Comparison of ENCODE assay signal across 8 mouse cellular contexts in the genomic region with DNA sequence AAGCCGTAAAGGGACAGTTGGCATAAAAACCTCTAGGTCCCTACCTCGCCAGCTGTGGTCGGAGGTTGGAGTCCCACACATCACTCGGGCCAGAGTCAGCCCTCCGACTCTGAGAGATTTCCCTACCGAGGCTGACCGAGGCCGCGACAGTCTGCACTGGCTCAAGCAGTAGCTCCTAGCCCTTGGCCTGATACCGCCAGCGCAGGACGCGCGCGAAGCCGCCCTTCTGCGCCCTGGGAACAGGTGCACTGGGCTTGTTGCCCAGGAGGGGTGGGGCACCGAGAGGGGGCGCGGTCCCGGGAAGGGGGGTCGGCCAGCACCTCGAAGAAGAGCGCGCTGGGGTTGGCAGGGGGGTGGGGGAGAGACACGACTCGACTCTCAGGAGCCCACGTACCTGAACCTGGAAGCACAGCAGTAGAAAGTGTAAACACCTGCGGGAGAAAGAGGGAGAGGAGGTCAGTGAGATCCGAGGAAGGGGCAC. TPM values are rescaled to one million over a fixed set of nuclear protein-coding genes. Genes with fewer than 3 reads are reported as not detected.
DNase-seq lines count a peak whose midpoint lies in the region; ATAC-seq and TF ChIP-seq lines count a peak whose summit lies in the region.
"Had no signal": no experiment of that assay in that cellular context is flagged by ENCODE, and none has a peak within 500 bp of the region (broad histone marks: within the 10 kb centered on the region; RNA-seq: fewer than 3 reads in every experiment).

No protein-coding gene starts in this region.

- no peak for TF ChIP-seq RAD21 in MEL (IDR thresholded peaks at IDR 0.05; ENCODE audit: low read depth, low read length)

- H3K27me3 ChIP-seq in MEL (ENCODE audit: control insufficient read depth in 1 of 2, insufficient read depth in 2 of 2, low read length in 2 of 2) (no peaks in the 10 kb centered on the region), myocyte (ENCODE audit: control insufficient read depth, insufficient read depth, insufficient read length) (no peaks in the 10 kb centered on the region)
- peaks cover 11% of the 10 kb centered on the region; the same call in 1 of the 2 replicates for H3K27me3 ChIP-seq in forebrain, embryonic 15.5 days
- no peaks in the 10 kb centered on the region; the same call in 1 of the 2 replicates for H3K27me3 ChIP-seq in hindbrain, embryonic 16.5 days (replicated peaks; ENCODE audit: control insufficient read depth, insufficient read depth, low read length)
- H3K27me3 ChIP-seq in limb, embryonic 15.5 days = peaks cover 18% of the 10 kb centered on the region

- peak overlapping the region; percentile 76 for H3K4me2 ChIP-seq in forebrain, embryonic 15.5 days (replicated peaks)
- H3K4me2 ChIP-seq in hindbrain, embryonic 16.5 days (ENCODE audit: low read length) = peak overlapping the region; percentile 89
- H3K4me2 ChIP-seq in limb, embryonic 15.5 days = peak overlapping the region; percentile 95
- H3K4me2 ChIP-seq in myocyte (ENCODE audit: low read depth) = peak overlapping the region; percentile 49

- peak; percentile 14; the same call in 1 of the 2 replicates for ATAC-seq in forebrain, embryonic 15.5 days (replicated peaks)
- peak; percentile 16; the same call in 1 of the 2 replicates for ATAC-seq in hindbrain, embryonic 16.5 days
- no peak for ATAC-seq in limb, embryonic 15.5 days (ENCODE audit: insufficient number of reproducible peaks, low FRiP score, low TSS enrichment, low read depth)

- H3ac ChIP-seq in myocyte (ENCODE audit: control insufficient read depth, insufficient read length) = peak overlapping the region; percentile 19

- no peak for TF ChIP-seq POLR2A in MEL (IDR thresholded peaks at IDR 0.05; ENCODE audit: control insufficient read depth in 1 of 2, insufficient read depth in 1 of 2, low read depth in 1 of 2, low read length in 2 of 2, poor library complexity in 1 of 2)
- no peak for TF ChIP-seq POLR2A in myocyte (IDR thresholded peaks at IDR 0.05; ENCODE audit: insufficient read length, low read depth)

- H3K4me3 ChIP-seq in MEL (ENCODE audit: control insufficient read depth in 1 of 2, insufficient read depth in 1 of 2, low read depth in 2 of 2, low read length in 2 of 2) = no peak overlapping the region
- peak overlapping the region; percentile 62 for H3K4me3 ChIP-seq in forebrain, embryonic 15.5 days
- peak overlapping the region; percentile 57 for H3K4me3 ChIP-seq in hindbrain, embryonic 16.5 days (ENCODE audit: low read length)
- H3K4me3 ChIP-seq in limb, embryonic 15.5 days = peak overlapping the region; percentile 67
- no peak overlapping the region for H3K4me3 ChIP-seq in myocyte

- H3K9ac ChIP-seq in MEL (ENCODE audit: control insufficient read depth, low read depth, low read length, poor library complexity, severe bottlenecking) = no peak overlapping the region
- peak overlapping the region; percentile 60 for H3K9ac ChIP-seq in forebrain, embryonic 15.5 days (replicated peaks)
- peak overlapping the region; percentile 79 for H3K9ac ChIP-seq in hindbrain, embryonic 16.5 days (ENCODE audit: low read depth, low read length)
- peak overlapping the region; percentile 52; the same call in 1 of the 2 replicates for H3K9ac ChIP-seq in limb, embryonic 15.5 days

- no peaks in the 10 kb centered on the region for H3K79me2 ChIP-seq in MEL (ENCODE audit: control insufficient read depth, insufficient read depth, low read length, poor library complexity)
- no peaks in the 10 kb centered on the region for H3K79me2 ChIP-seq in myocyte (ENCODE audit: control insufficient read depth, insufficient read depth)

- DNase-seq in MEL (ENCODE audit: low read depth, low spot score) = peak; percentile 28
- peak; percentile 29 for DNase-seq in adrenal gland, postnatal 25 days
- DNase-seq in thymus, postnatal 25 days = peak; percentile 29

- no peak for TF ChIP-seq EP300 in MEL (IDR thresholded peaks at IDR 0.05; ENCODE audit: low read depth in 1 of 2, low read length in 2 of 2)

- no peaks in the 10 kb centered on the region for H3K4me1 ChIP-seq in MEL (ENCODE audit: control insufficient read depth in 1 of 2, insufficient read depth in 2 of 2, low read length in 2 of 2)
- H3K4me1 ChIP-seq in forebrain, embryonic 15.5 days = peaks cover 38% of the 10 kb centered on the region
- peaks cover 19% of the 10 kb centered on the region for H3K4me1 ChIP-seq in hindbrain, embryonic 16.5 days (ENCODE audit: control insufficient read depth, insufficient read depth, low read depth, low read length)
- peaks cover 56% of the 10 kb centered on the region for H3K4me1 ChIP-seq in limb, embryonic 15.5 days

- H3K27ac ChIP-seq in MEL (ENCODE audit: control insufficient read depth, low read depth, low read length) = no peak overlapping the region
- H3K27ac ChIP-seq in forebrain, embryonic 15.5 days (replicated peaks) = peak overlapping the region; percentile 67
- peak overlapping the region; percentile 83 for H3K27ac ChIP-seq in hindbrain, embryonic 16.5 days (ENCODE audit: low read depth, low read length)
- peak overlapping the region; percentile 89 for H3K27ac ChIP-seq in limb, embryonic 15.5 days

- peaks cover 0 to 2% of the 10 kb centered on the region in 2 experiments; a peak in 3 of 4 replicates for H3K36me3 ChIP-seq in MEL (ENCODE audit: control insufficient read depth in 1 of 2, insufficient read depth in 2 of 2, low read length in 2 of 2)
- peaks cover 25% of the 10 kb centered on the region for H3K36me3 ChIP-seq in forebrain, embryonic 15.5 days
- peaks cover 16% of the 10 kb centered on the region for H3K36me3 ChIP-seq in hindbrain, embryonic 16.5 days (ENCODE audit: control insufficient read depth, insufficient read depth, low read length)
- H3K36me3 ChIP-seq in limb, embryonic 15.5 days = peaks cover 25% of the 10 kb centered on the region
- peaks cover 26% of the 10 kb centered on the region for H3K36me3 ChIP-seq in myocyte (ENCODE audit: control insufficient read depth, insufficient read depth)

- H3K9me3 ChIP-seq in MEL (replicated peaks; ENCODE audit: insufficient read depth, low read length) = no peaks in the 10 kb centered on the region
- H3K9me3 ChIP-seq in forebrain, embryonic 15.5 days = no peaks in the 10 kb centered on the region
- H3K9me3 ChIP-seq in hindbrain, embryonic 16.5 days (ENCODE audit: control insufficient read depth, low read length) = no peaks in the 10 kb centered on the region
- H3K9me3 ChIP-seq in limb, embryonic 15.5 days = no peaks in the 10 kb centered on the region

- TF ChIP-seq CTCF in MEL (IDR thresholded peaks at IDR 0.05 in 2 of 3, conservative IDR thresholded peaks at IDR 0.05 in 1 of 3; ENCODE audit: control insufficient read depth in 1 of 3, insufficient read depth in 1 of 3, low read depth in 2 of 3, low read length in 3 of 3, poor library complexity in 1 of 3, severe bottlenecking in 1 of 3) = no peak

- under 1% methylated on average over 30 of the region's 30 CpGs for WGBS in forebrain, embryonic 15.5 days
- WGBS in hindbrain, embryonic 16.5 days = under 1% methylated on average over 30 of the region's 30 CpGs
- under 1% methylated on average over 29 of the region's 30 CpGs for WGBS in limb, embryonic 15.5 days

TF ChIP-seq in MEL, 35 proteins besides CTCF, POLR2A, EP300 and RAD21:
- TF ChIP-seq ZMIZ1 (IDR thresholded peaks at IDR 0.05; ENCODE audit: low read depth, low read length) (no peak), ZKSCAN1 (IDR thresholded peaks at IDR 0.05; ENCODE audit: low read depth, low read length) (no peak)

TF ChIP-seq in myocyte, 11 proteins besides CTCF, POLR2A, EP300 and RAD21:
- TF ChIP-seq REST (IDR thresholded peaks at IDR 0.05; ENCODE audit: insufficient read depth, insufficient read length) = no peak
- peak in 1 of 3 experiments; percentile 6 for TF ChIP-seq MYOG (IDR thresholded peaks at IDR 0.05; ENCODE audit: control insufficient read depth in 1 of 3, insufficient read depth in 1 of 3, insufficient read length in 2 of 3, low read depth in 2 of 3)

RNA-seq across cellular contexts. Expression of gene Fgf18, which starts 0.5 kb away (rescaled TPM):
- total RNA-seq in MEL (2012; rRNA removed) = 0.15 and 0.16 TPM in 2 replicates
- polyA plus RNA-seq in MEL (2012; ENCODE audit: insufficient read depth in 1 of 2, insufficient read length in 2 of 2, low read depth in 1 of 2, low replicate concordance in 2 of 2, missing spikeins in 1 of 2) (under 1 TPM in 1 of 2 experiments, not detected in 1; 0.40 TPM), myocyte (2012; fragmentation: generic; extraction: Trizol) (0.07 TPM)
- total RNA-seq in adrenal gland, postnatal 25 days (2021) = 0.79 and 1.6 TPM in 2 replicates
- 3.0 and 4.3 TPM in 2 replicates for polyA plus RNA-seq in forebrain, embryonic 15.5 days (2015; fragmentation: Nextera tagmentation; extraction: Ambion mirVana)
- 7.2 and 9.0 TPM in 2 replicates for polyA plus RNA-seq in hindbrain, embryonic 16.5 days (2015; fragmentation: Nextera tagmentation; extraction: Ambion mirVana)
- 14.5 and 18.4 TPM in 2 replicates for polyA plus RNA-seq in limb, embryonic 15.5 days (2015; fragmentation: Nextera tagmentation; extraction: Ambion mirVana)

RNA-seq across cellular contexts. Expression of gene Npm1, which starts 16.3 kb away (rescaled TPM):
- 4,033 and 4,319 TPM in 2 replicates for total RNA-seq in MEL (2012; rRNA removed)
- 1,000 to 10,000 TPM in 1 of 2 experiments, 100 to 1,000 TPM in 1; 839 to 3,244 TPM for polyA plus RNA-seq in MEL (2012; ENCODE audit: insufficient read depth in 1 of 2, insufficient read length in 2 of 2, low read depth in 1 of 2, low replicate concordance in 2 of 2, missing spikeins in 1 of 2)
- 285 and 327 TPM in 2 replicates for total RNA-seq in adrenal gland, postnatal 25 days (2021)
- 492 and 513 TPM in 2 replicates for polyA plus RNA-seq in forebrain, embryonic 15.5 days (2015; fragmentation: Nextera tagmentation; extraction: Ambion mirVana)
- polyA plus RNA-seq in hindbrain, embryonic 16.5 days (2015; fragmentation: Nextera tagmentation; extraction: Ambion mirVana) = 351 and 353 TPM in 2 replicates
- 706 and 898 TPM in 2 replicates for polyA plus RNA-seq in limb, embryonic 15.5 days (2015; fragmentation: Nextera tagmentation; extraction: Ambion mirVana)
- polyA plus RNA-seq in myocyte (2012; fragmentation: generic; extraction: Trizol) = 244 TPM

RNA-seq across cellular contexts. Expression of gene Tlx3, which starts 56.7 kb away (rescaled TPM):
- not detected in 2 replicates for total RNA-seq in MEL (2012; rRNA removed)
- polyA plus RNA-seq in MEL (2012; ENCODE audit: insufficient read depth in 1 of 2, insufficient read length in 2 of 2, low read depth in 1 of 2, low replicate concordance in 2 of 2, missing spikeins in 1 of 2) = not detected
- 0.27 TPM in 1 of 2 replicates, not detected in the other for total RNA-seq in adrenal gland, postnatal 25 days (2021)
- polyA plus RNA-seq in forebrain, embryonic 15.5 days (2015; fragmentation: Nextera tagmentation; extraction: Ambion mirVana) = 0.18 TPM in 1 of 2 replicates, not detected in the other
- 9.1 and 11.5 TPM in 2 replicates for polyA plus RNA-seq in hindbrain, embryonic 16.5 days (2015; fragmentation: Nextera tagmentation; extraction: Ambion mirVana)
- polyA plus RNA-seq in limb, embryonic 15.5 days (2015; fragmentation: Nextera tagmentation; extraction: Ambion mirVana) = not detected in 2 replicates
- not detected for polyA plus RNA-seq in myocyte (2012; fragmentation: generic; extraction: Trizol)
- polyA plus RNA-seq: frontal cortex, adult 2 months had no signal

Comparison
In these comparisons a context has a peak if more than half of its experiments do, and no peak if none do; other contexts are left out.
1. H3K4me3 ChIP-seq: peak in forebrain, embryonic 15.5 days (single experiment), hindbrain, embryonic 16.5 days (single experiment) and limb, embryonic 15.5 days (single experiment); none in MEL (0 of 2) and myocyte (single experiment).
2. Peak in every context shown above with its lines, with median percentiles within 50 percentile points of each other: DNase-seq and H3K4me2 ChIP-seq.